Mouse (Mus musculus) CH12.LX (cell line): Measurements from ENCODE around the gene H2-Oa. TPM values are rescaled to one million over a fixed set of nuclear protein-coding genes. Genes with fewer than 3 reads are reported as not detected.

Experiments used
- DNase-seq: peaks from one replicate; pipeline ENCODE4 v3.0.0-alpha.2; 2013; ENCODE audit errors: extremely low read depth
- H3K27ac ChIP-seq: 2 replicates; pipeline ENCODE4 v1.5.1; 2012; ENCODE audit warnings: low read depth, mild to moderate bottlenecking, control low read depth, moderate library complexity; ENCODE audit not compliant: insufficient read depth
- H3K27me3 ChIP-seq: replicated peaks from 2 replicates; pipeline ENCODE3; 2012; ENCODE audit warnings: inconsistent platforms
- H3K36me3 ChIP-seq, 2 experiments: replicated peaks in 1 of 2; 2 replicates each; pipeline versions ENCODE3 to v1.6.1; 2012; ENCODE audit warnings: inconsistent platforms in 1 of 2, low read length in 1 of 2, mild to moderate bottlenecking in 1 of 2, mixed read lengths in 1 of 2, moderate library complexity in 1 of 2; ENCODE audit not compliant: control insufficient read depth in 1 of 2, insufficient read depth in 1 of 2
- H3K4me1 ChIP-seq, 2 experiments: 2 replicates each; pipeline ENCODE4 v1.6.1; 2012; ENCODE audit warnings: inconsistent platforms in 1 of 2, moderate library complexity in 1 of 2; ENCODE audit not compliant: insufficient read depth in 2 of 2, control insufficient read depth in 1 of 2
- H3K4me2 ChIP-seq: 2 replicates; pipeline ENCODE4 v1.6.1; 2012; ENCODE audit warnings: low read depth, mild to moderate bottlenecking, control low read depth; ENCODE audit not compliant: poor library complexity, insufficient read depth, severe bottlenecking
- H3K4me3 ChIP-seq, 3 experiments: fragments of 150-350 bp in 1 of 3; sonication (generic) in 1 of 3; replicated peaks in 1 of 3; 2 replicates each; pipeline versions ENCODE3 to v1.5.1; 2011 to 2012; ENCODE audit warnings: low read depth in 2 of 3, low read length in 2 of 3, mild to moderate bottlenecking in 2 of 3, moderate library complexity in 2 of 3, control low read depth in 1 of 3, improper control_type of control experiment in 1 of 3, inconsistent platforms in 1 of 3, mixed read lengths in 1 of 3; ENCODE audit not compliant: poor library complexity in 1 of 3
- H3K79me2 ChIP-seq: replicated peaks from 2 replicates; pipeline ENCODE4 v1.6.1; 2012; ENCODE audit warnings: mild to moderate bottlenecking, moderate library complexity; ENCODE audit not compliant: control insufficient read depth, poor library complexity, insufficient read depth, severe bottlenecking; ENCODE audit errors: extremely low read depth
- H3K9ac ChIP-seq: 2 replicates; pipeline ENCODE4 v1.6.1; 2012; ENCODE audit warnings: low read depth, mild to moderate bottlenecking, control low read depth, moderate library complexity; ENCODE audit not compliant: insufficient read depth
- H3K9me3 ChIP-seq: replicated peaks from 2 replicates; pipeline ENCODE3; 2012; ENCODE audit warnings: low read length, inconsistent platforms, mixed read lengths
- ETS1 ChIP-seq: conservative IDR thresholded peaks from 2 replicates; pipeline ENCODE4 v1.6.1; 2012; ENCODE audit warnings: low read depth, mild to moderate bottlenecking, inconsistent platforms, low read length, improper control_type of control experiment, moderate library complexity
- KAT2A ChIP-seq: IDR thresholded peaks from 2 replicates; pipeline ENCODE4 v1.6.1; 2012; ENCODE audit warnings: low read length, improper control_type of control experiment, inconsistent platforms; ENCODE audit not compliant: insufficient replicate concordance
- MAZ ChIP-seq: IDR thresholded peaks from 2 replicates; pipeline ENCODE4 v1.6.1; 2012; ENCODE audit warnings: low read depth, mild to moderate bottlenecking, inconsistent platforms, low read length, improper control_type of control experiment, moderate library complexity
- MYC ChIP-seq: IDR thresholded peaks from 2 replicates; pipeline ENCODE4 v1.6.1; 2011; ENCODE audit warnings: low read depth, mild to moderate bottlenecking, improper control_type of control experiment, low read length
- POLR2AphosphoS2 ChIP-seq: IDR thresholded peaks from 2 replicates; pipeline ENCODE4 v1.6.1; 2011; ENCODE audit warnings: low read depth, low read length, improper control_type of control experiment
- RAD21 ChIP-seq: IDR thresholded peaks from 2 replicates; pipeline ENCODE4 v1.6.1; 2011; ENCODE audit warnings: low read depth, mild to moderate bottlenecking, low read length, improper control_type of control experiment, moderate library complexity
- SIN3A ChIP-seq: IDR thresholded peaks from 2 replicates; pipeline ENCODE4 v1.6.1; 2012; ENCODE audit warnings: low read length, improper control_type of control experiment, inconsistent platforms
- TBP ChIP-seq: conservative IDR thresholded peaks from 2 replicates; pipeline ENCODE4 v1.6.1; 2011; ENCODE audit warnings: low read depth, low read length, improper control_type of control experiment
- UBTF ChIP-seq: IDR thresholded peaks from 2 replicates; pipeline ENCODE4 v1.6.1; 2012; ENCODE audit warnings: low read depth, mild to moderate bottlenecking, inconsistent platforms, low read length, improper control_type of control experiment, moderate library complexity
- ZMIZ1 ChIP-seq: IDR thresholded peaks from 2 replicates; pipeline ENCODE4 v1.6.1; 2012; ENCODE audit warnings: low read depth, mild to moderate bottlenecking, inconsistent platforms, low read length, improper control_type of control experiment
- dilution Hi-C: fragments of 300-500 bp; cut with MboI; formaldehyde crosslinking; loops from 2 replicates; pipeline ENCODE4 v1.14.3; 2020; ENCODE audit warnings: low sequenced_read_pairs; ENCODE audit not compliant: extremely low pct_unique_long_range_greater_than_20kb, extremely low pct_ligation_motif_present
- in situ Hi-C: fragments of 300-500 bp; cut with MboI; formaldehyde crosslinking; loops from 3 replicates; pipeline ENCODE4 v1.14.3; 2019; ENCODE audit warnings: low sequenced_read_pairs, low pct_ligation_motif_present, low pct_unique_long_range_greater_than_20kb, mixed read lengths
- polyA plus RNA-seq: library from polyadenylated mRNA; unstranded; fragments of >175 nt; gene quantifications from 2 replicates; pipeline ENCODE4 v1.2.1, GENCODE M21; 2012; ENCODE audit warnings: low read depth; ENCODE audit not compliant: insufficient read length
- total RNA-seq, 2 experiments: library from RNA; depleted of rRNA; stranded (reverse); fragments of 300-350 nt in 1 of 2; fragments of >200 nt in 1 of 2; gene quantifications; 2 replicates each; pipeline ENCODE4 v1.2.3; 2012 to 2014

Gene H2-Oa
- total and polyA plus RNA-seq, 3 experiments = 21.5 to 42.7 (median 40.4) TPM

DNA sequence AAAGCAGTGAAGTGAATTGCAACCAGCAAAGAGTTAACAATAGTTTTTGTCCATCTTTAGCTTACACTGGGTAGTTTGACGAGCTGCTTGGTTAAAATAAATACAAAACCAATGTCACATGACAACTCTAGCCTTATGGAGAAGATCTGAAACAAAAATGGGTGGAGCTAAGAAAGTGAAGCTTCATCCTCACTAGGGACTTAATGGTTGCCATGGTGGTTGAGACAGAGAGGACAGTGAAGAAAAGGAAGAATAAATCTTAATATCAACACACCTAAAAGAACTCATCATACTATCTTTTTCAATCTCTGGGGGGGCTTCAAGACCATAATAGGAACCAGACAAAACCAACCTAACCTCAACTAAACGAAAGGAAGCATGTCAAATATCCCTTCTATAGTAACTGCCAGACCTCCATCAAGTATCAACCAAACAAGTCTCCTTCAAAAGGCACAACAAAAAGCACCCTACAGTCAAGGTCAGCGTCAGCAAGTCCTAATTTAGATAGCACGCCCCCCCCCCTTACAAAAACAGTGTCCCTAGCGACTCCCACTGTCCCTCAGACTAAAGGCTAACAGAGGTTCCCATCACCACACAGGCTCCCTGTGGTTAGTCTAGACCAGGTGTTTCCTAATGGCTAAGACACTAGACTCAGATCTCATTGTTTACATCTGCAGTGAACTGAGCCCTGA is 25.4 kb downstream of the H2-Oa start:
- no peaks in the 10 kb centered on the region for H3K27me3 ChIP-seq
- peak overlapping the region; percentile 88 to 100 (median 100) for H3K4me3 ChIP-seq
- peaks cover 55% of the 10 kb centered on the region for H3K79me2 ChIP-seq
- dilution Hi-C loops = no loop called here
- H3K36me3 ChIP-seq = peaks cover 61 to 68% of the 10 kb centered on the region in 2 experiments
- H3K4me2 ChIP-seq = peak overlapping the region; percentile 93
- H3K9me3 ChIP-seq = no peaks in the 10 kb centered on the region
- H3K9ac ChIP-seq = peak overlapping the region; percentile 97
- peak overlapping the region; percentile 77; the same call in 1 of the 2 replicates for H3K27ac ChIP-seq
- peaks cover 9 to 36% of the 10 kb centered on the region in 2 experiments; a peak in 3 of 4 replicates for H3K4me1 ChIP-seq
- peak; percentile 58 for DNase-seq
- no peak for TF ChIP-seq MAZ
- 0 out of 2 replicates have a peak, but pooled peaks have one; percentile 26 for TF ChIP-seq ZMIZ1
- peak; percentile 30 for TF ChIP-seq ETS1
- 0 out of 2 replicates have a peak, but pooled peaks have one; percentile 16 for TF ChIP-seq TBP
- no peak for TF ChIP-seq RAD21
- peak; percentile 87 for TF ChIP-seq SIN3A
- TF ChIP-seq, all 38 proteins: peak for 4
- in situ Hi-C loops = no loop called here

DNA sequence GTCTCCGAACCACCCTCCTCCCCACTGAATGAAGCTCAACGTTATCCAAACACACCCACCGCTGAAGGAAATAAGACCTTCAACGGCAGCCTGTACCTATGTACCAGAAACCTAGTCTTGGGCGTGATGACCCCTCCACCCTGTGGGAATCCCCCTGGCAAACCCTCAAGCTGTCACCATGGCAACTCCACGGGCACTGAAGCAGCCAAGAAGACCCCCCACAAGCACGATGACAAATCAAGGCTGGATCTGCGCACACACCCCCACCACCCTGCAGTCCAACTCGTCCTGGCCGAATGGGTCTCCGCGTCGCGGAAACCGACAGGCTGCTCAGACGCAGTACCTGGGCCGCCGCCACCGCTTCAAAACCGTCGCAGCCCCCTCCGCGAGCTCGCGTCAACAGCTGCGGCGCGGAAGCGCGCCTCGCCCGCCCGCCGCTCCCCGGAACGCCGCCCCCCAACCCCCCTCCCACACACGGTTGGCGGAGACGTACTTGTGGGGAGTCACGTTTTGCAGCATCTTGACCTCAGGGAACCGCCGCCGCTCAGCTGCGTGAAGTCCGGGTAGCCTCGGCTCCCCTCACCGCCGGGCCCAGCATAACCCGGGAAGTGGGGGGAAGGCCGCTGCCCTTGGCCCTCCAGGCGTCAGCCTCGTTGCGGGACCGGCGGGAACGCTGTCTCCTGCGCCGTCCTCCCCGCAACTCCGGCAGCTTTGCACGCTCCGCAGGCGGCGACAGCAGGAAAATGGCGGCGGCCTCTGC is 26.2 kb downstream of the H2-Oa start:
- Histone ChIP-seq H3K36me3 (peaks cover 54 to 60% of the 10 kb centered on the region in 2 experiments), H3K27me3 (no peaks in the 10 kb centered on the region), H3K27ac (peak overlapping the region; percentile 77), H3K4me1 (peaks cover 9 to 35% of the 10 kb centered on the region in 2 experiments; a peak in 3 of 4 replicates), H3K4me3 (peak overlapping the region; percentile 88 to 100 (median 100))
- DNase-seq = peak; percentile 58
- TF ChIP-seq SIN3A (peak; percentile 1; the same call in 1 of the 2 replicates), MYC (no peak)
- TF ChIP-seq, all 38 proteins: peak for 1
- dilution Hi-C loops (no loop called here), in situ Hi-C loops (no loop called here)
- Histone ChIP-seq H3K79me2 (peaks cover 56% of the 10 kb centered on the region), H3K9ac (peak overlapping the region; percentile 97), H3K9me3 (no peaks in the 10 kb centered on the region), H3K4me2 (peak overlapping the region; percentile 93; the same call in 1 of the 2 replicates)

DNA sequence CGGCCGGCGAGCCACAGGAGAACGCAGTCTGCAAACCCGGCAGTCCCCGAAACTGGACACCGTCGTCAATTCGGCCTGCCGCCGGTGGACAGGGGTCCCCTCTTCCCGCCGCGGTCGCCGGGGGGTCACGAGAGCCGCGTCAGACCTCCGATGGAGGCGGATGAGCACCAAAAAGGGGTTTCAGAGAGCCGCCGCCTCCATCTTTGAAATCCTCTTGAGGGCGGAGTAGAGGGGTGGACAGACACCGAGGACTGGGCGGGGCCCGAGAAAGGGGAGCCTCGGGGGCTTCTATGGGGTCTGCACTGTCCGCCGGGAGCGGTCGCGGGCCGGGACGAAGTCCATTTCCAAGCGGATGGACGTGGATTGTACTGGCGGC is 26.7 kb downstream of the H2-Oa start:
- no peak overlapping the region for H3K4me2 ChIP-seq
- dilution Hi-C loops = no loop called here

More for the DNA sequence above, 26.7 kb downstream of the H2-Oa start:
- peaks cover 61% of the 10 kb centered on the region for H3K79me2 ChIP-seq
- H3K9me3 ChIP-seq = no peaks in the 10 kb centered on the region
- in situ Hi-C loops = no loop called here
- TF ChIP-seq POLR2AphosphoS2 (no peak), KAT2A (peak; percentile 30; the same call in 1 of the 2 replicates), UBTF (0 out of 2 replicates have a peak, but pooled peaks have one; percentile 63)
- H3K36me3 ChIP-seq = peaks cover 48 to 55% of the 10 kb centered on the region in 2 experiments
- H3K27me3 ChIP-seq = no peaks in the 10 kb centered on the region
- DNase-seq = peak; percentile 74
- peak overlapping the region; percentile 88 to 100 (median 100) for H3K4me3 ChIP-seq
- H3K9ac ChIP-seq = peak overlapping the region; percentile 97
- H3K27ac ChIP-seq = peak overlapping the region; percentile 77
- H3K4me1 ChIP-seq = peaks cover 10 to 32% of the 10 kb centered on the region in 2 experiments
